Mouse (Mus musculus) hindbrain, embryonic 12.5 days (tissue): Measurements from ENCODE around the gene Cep126. TPM values are rescaled to one million over a fixed set of nuclear protein-coding genes. Genes with fewer than 3 reads are reported as not detected.

Experiments used
- ATAC-seq: fragments of 200-750 bp; cut with Nextera tagmentation; 2 replicates; pipeline ENCODE4 v1.8.0; 2017; ENCODE audit warnings: moderate TSS enrichment; ENCODE audit not compliant: low FRiP score
- H3K27ac ChIP-seq: fragments of 300-500 bp; sonication (generic); 2 replicates; pipeline ENCODE4 v1.5.1; 2016; ENCODE audit warnings: mild to moderate bottlenecking
- H3K27me3 ChIP-seq: fragments of 300-500 bp; sonication (generic); 2 replicates; pipeline ENCODE4 v1.6.1; 2016; ENCODE audit warnings: mild to moderate bottlenecking
- H3K36me3 ChIP-seq: fragments of 300-500 bp; sonication (generic); 2 replicates; pipeline ENCODE4 v1.6.1; 2016; ENCODE audit warnings: mild to moderate bottlenecking
- H3K4me1 ChIP-seq: fragments of 300-500 bp; sonication (generic); 2 replicates; pipeline ENCODE4 v1.6.1; 2016
- H3K4me2 ChIP-seq: fragments of 300-500 bp; sonication (generic); replicated peaks from 2 replicates; pipeline ENCODE4 v1.6.1; 2016; ENCODE audit warnings: mild to moderate bottlenecking
- H3K4me3 ChIP-seq: fragments of 300-500 bp; sonication (generic); 2 replicates; pipeline ENCODE4 v1.5.1; 2016; ENCODE audit warnings: mild to moderate bottlenecking
- H3K9ac ChIP-seq: fragments of 300-500 bp; sonication (generic); 2 replicates; pipeline ENCODE4 v1.6.1; 2016; ENCODE audit warnings: mild to moderate bottlenecking, moderate library complexity
- H3K9me3 ChIP-seq: fragments of 300-500 bp; sonication (generic); replicated peaks from 2 replicates; pipeline ENCODE4 v1.6.1; 2016; ENCODE audit warnings: mild to moderate bottlenecking
- WGBS: fragments of 180-500 bp; shearing (Covaris S2); methylation state at CpG from one replicate; pipeline ENCODE4 v1.1.7; 2016; 5-methylcytosine and 5-hydroxymethylcytosine counted together
- polyA plus RNA-seq: library from polyadenylated mRNA; unstranded; fragments of >200 nt; fragmentation: Nextera tagmentation; extraction: Ambion mirVana; gene quantifications from 2 replicates; pipeline ENCODE4 v1.2.1, GENCODE M21; 2016

The Cep126 gene
- polyA plus RNA-seq, 1 experiment from 2014 or later, result 4.5 TPM

GRCm38 (mm10) chr9:8059636-8060035, 74.5 kb downstream of the Cep126 start:
- Histone ChIP-seq H3K4me3 (no peak overlapping the region), H3K27me3 (no peaks in the 10 kb centered on the region), H3K9me3 (0 out of 2 replicates have a peak, but pooled peaks cover under 1% of the 10 kb centered on the region), H3K4me1 (no peaks in the 10 kb centered on the region), H3K36me3 (no peaks in the 10 kb centered on the region), H3K9ac (no peak overlapping the region), H3K4me2 (no peak overlapping the region), H3K27ac (no peak overlapping the region)
- ATAC-seq, result no peak
- 72% methylated on average over 3 of the region's 3 CpGs for WGBS

GRCm38 (mm10) chr9:8054831-8055230, 79.3 kb downstream of the Cep126 start:
- 45% methylated on average over 1 of the region's 1 CpGs for WGBS
- ATAC-seq, result no peak
- no peak overlapping the region for H3K9ac ChIP-seq
- H3K27ac ChIP-seq, result no peak overlapping the region
- no peak overlapping the region for H3K4me2 ChIP-seq
- H3K9me3 ChIP-seq, result no peaks in the 10 kb centered on the region
- H3K4me1 ChIP-seq, result no peaks in the 10 kb centered on the region
- no peaks in the 10 kb centered on the region for H3K36me3 ChIP-seq
- no peaks in the 10 kb centered on the region for H3K27me3 ChIP-seq
- H3K4me3 ChIP-seq, result no peak overlapping the region

GRCm38 (mm10) chr9:8043044-8043387, 91.1 kb downstream of the Cep126 start:
- Histone ChIP-seq H3K4me2 (peak overlapping the region; percentile 65), H3K27ac (peak overlapping the region; percentile 3), H3K27me3 (no peaks in the 10 kb centered on the region), H3K9ac (0 out of 2 replicates have a peak overlapping the region, but pooled peaks have one; percentile 76), H3K4me3 (peak overlapping the region; percentile 73), H3K9me3 (no peaks in the 10 kb centered on the region), H3K4me1 (peaks cover 8% of the 10 kb centered on the region; the same call in 1 of the 2 replicates), H3K36me3 (no peaks in the 10 kb centered on the region)
- 29% methylated on average over 5 of the region's 5 CpGs for WGBS
- ATAC-seq, result peak; percentile 60

- Histone ChIP-seq H3K4me3 (peak within 1 kb of the TSS; percentile 73), H3K9ac (peak within 1 kb of the TSS; percentile 76), H3K27me3 (no peaks in the 10 kb centered on the region), H3K4me1 (peaks cover 8% of the 10 kb centered on the region; the same call in 1 of the 2 replicates), H3K27ac (peak within 1 kb of the TSS; percentile 85), H3K36me3 (no peaks in the 10 kb centered on the region), H3K9me3 (no peaks in the 10 kb centered on the region), H3K4me2 (peak within 1 kb of the TSS; percentile 65)
- peak; percentile 99 for ATAC-seq
- 0% methylated on average over 39 of the region's 39 CpGs for WGBS
Observed at GRCm38 (mm10) chr9:8042338-8043043, 91.6 kb downstream of the Cep126 start, which contains the start of gene Cfap300. Gene Cfap300 (minus strand): TSS chr9:8042823.

GRCm38 (mm10) chr9:8035546-8035945, 98.5 kb downstream of the Cep126 start:
- H3K4me2 ChIP-seq, result no peak overlapping the region
- no peaks in the 10 kb centered on the region for H3K27me3 ChIP-seq
- ATAC-seq, result no peak
- no peak overlapping the region for H3K27ac ChIP-seq
- WGBS, result 39% methylated on average over 7 of the region's 7 CpGs
- no peaks in the 10 kb centered on the region for H3K9me3 ChIP-seq
- H3K4me1 ChIP-seq, result no peaks in the 10 kb centered on the region
- H3K36me3 ChIP-seq, result no peaks in the 10 kb centered on the region
- H3K9ac ChIP-seq, result no peak overlapping the region
- H3K4me3 ChIP-seq, result no peak overlapping the region

- WGBS, result 64% methylated on average over 4 of the region's 4 CpGs
- ATAC-seq, result no peak
- no peak overlapping the region for H3K4me2 ChIP-seq
- H3K27ac ChIP-seq, result no peak overlapping the region
- H3K4me3 ChIP-seq, result no peak overlapping the region
- H3K36me3 ChIP-seq, result no peaks in the 10 kb centered on the region
- no peaks in the 10 kb centered on the region for H3K27me3 ChIP-seq
- no peak overlapping the region for H3K9ac ChIP-seq
- no peaks in the 10 kb centered on the region for H3K9me3 ChIP-seq
- H3K4me1 ChIP-seq, result no peaks in the 10 kb centered on the region
Observed at GRCm38 (mm10) chr9:8035091-8035490, 99.0 kb downstream of the Cep126 start.

- no peak for ATAC-seq
- H3K9me3 ChIP-seq, result no peaks in the 10 kb centered on the region
- no peaks in the 10 kb centered on the region for H3K4me1 ChIP-seq
- no peaks in the 10 kb centered on the region for H3K27me3 ChIP-seq
- no peak overlapping the region for H3K4me3 ChIP-seq
- H3K4me2 ChIP-seq, result no peak overlapping the region
- no peak overlapping the region for H3K27ac ChIP-seq
- H3K9ac ChIP-seq, result no peak overlapping the region
- WGBS, result 78% methylated on average over 1 of the region's 1 CpGs
- H3K36me3 ChIP-seq, result no peaks in the 10 kb centered on the region
Observed at GRCm38 (mm10) chr9:8034143-8034542, 100.0 kb downstream of the Cep126 start.

- H3K27me3 ChIP-seq, result no peaks in the 10 kb centered on the region
- H3K9ac ChIP-seq, result no peak overlapping the region
- no peak for ATAC-seq
- H3K27ac ChIP-seq, result no peak overlapping the region
- H3K4me3 ChIP-seq, result no peak overlapping the region
- H3K4me1 ChIP-seq, result no peaks in the 10 kb centered on the region
- WGBS, result 78% methylated on average over 5 of the region's 5 CpGs
- H3K9me3 ChIP-seq, result no peaks in the 10 kb centered on the region
- H3K4me2 ChIP-seq, result no peak overlapping the region
- H3K36me3 ChIP-seq, result no peaks in the 10 kb centered on the region
Observed at GRCm38 (mm10) chr9:8032847-8033246, 101.2 kb downstream of the Cep126 start.

Other genes with a start within 250 kb of the Cep126 start
- gene Yap1, start 129.7 kb downstream of the Cep126 start, polyA plus RNA-seq, result 32.1 and 35.6 TPM in 2 replicates
- 15.7 and 18.8 TPM in 2 replicates for gene Cfap300, start 91.5 kb downstream of the Cep126 start, polyA plus RNA-seq